Mouse (Mus musculus) heart, adult 11 months (tissue): ENCODE measurements around the gene Tfap4.

ENCODE experiments used
- DNase-seq: peaks from one replicate; pipeline ENCODE4 v3.0.0; 2022

The Tfap4 gene

GRCm38 (mm10) chr16:4551885-4552284 lies 7.8 kb downstream of the Tfap4 start:
- peak; percentile 90 for DNase-seq

GRCm38 (mm10) chr16:4551056-4551455 lies 8.6 kb downstream of the Tfap4 start:
- peak; percentile 95 for DNase-seq

GRCm38 (mm10) chr16:4548953-4549688 lies 10.5 kb downstream of the Tfap4 start:
- DNase-seq, result peak; percentile 89

GRCm38 (mm10) chr16:4547611-4548010 lies 12.0 kb downstream of the Tfap4 start:
- no peak for DNase-seq

- DNase-seq, result peak; percentile 73
Measured at GRCm38 (mm10) chr16:4546838-4547237, 12.8 kb downstream of the Tfap4 start.

- peak; percentile 81 for DNase-seq
Measured at GRCm38 (mm10) chr16:4544845-4545244, 14.8 kb downstream of the Tfap4 start.

- peak; percentile 83 for DNase-seq
Measured at GRCm38 (mm10) chr16:4543266-4543665, 16.4 kb downstream of the Tfap4 start.

- peak; percentile 91 for DNase-seq
Measured at GRCm38 (mm10) chr16:4542236-4542774, 17.3 kb downstream of the Tfap4 start.

- peak; percentile 100 for DNase-seq
Measured at GRCm38 (mm10) chr16:4541501-4542198, 18.0 kb downstream of the Tfap4 start, which contains the start of gene Srl. Gene Srl, minus strand, starts transcription at chr16:4541816.

- DNase-seq, result no peak
Measured at GRCm38 (mm10) chr16:4541033-4541432, 18.6 kb downstream of the Tfap4 start.

- DNase-seq, result peak; percentile 78
Measured at GRCm38 (mm10) chr16:4540064-4540775, 19.4 kb downstream of the Tfap4 start.

GRCm38 (mm10) chr16:4539521-4539920 lies 20.1 kb downstream of the Tfap4 start:
- DNase-seq, result peak; percentile 82

- DNase-seq, result peak; percentile 83
Measured at GRCm38 (mm10) chr16:4537616-4538358, 21.9 kb downstream of the Tfap4 start.

- peak; percentile 87 for DNase-seq
Measured at GRCm38 (mm10) chr16:4527373-4527772, 32.3 kb downstream of the Tfap4 start.

GRCm38 (mm10) chr16:4523313-4524004 lies 36.2 kb downstream of the Tfap4 start:
- DNase-seq, result peak; percentile 87

- peak; percentile 95 for DNase-seq
Measured at GRCm38 (mm10) chr16:4522879-4523278, 36.8 kb downstream of the Tfap4 start.

- peak; percentile 98 for DNase-seq
Measured at GRCm38 (mm10) chr16:4521735-4522530, 37.7 kb downstream of the Tfap4 start.

GRCm38 (mm10) chr16:4521074-4521667 lies 38.5 kb downstream of the Tfap4 start:
- peak; percentile 86 for DNase-seq

- no peak for DNase-seq
Measured at GRCm38 (mm10) chr16:4520673-4521072, 39.0 kb downstream of the Tfap4 start.

- DNase-seq, result no peak
Measured at GRCm38 (mm10) chr16:4519825-4520224, 39.8 kb downstream of the Tfap4 start.

GRCm38 (mm10) chr16:4519157-4519556 lies 40.5 kb downstream of the Tfap4 start:
- DNase-seq, result peak; percentile 83
